Mouse (Mus musculus) thymus, postnatal 36 days (tissue): ENCODE data around the gene Tbx18.

Source experiments
- DNase-seq, 2 experiments: peaks; one replicate each; pipeline ENCODE4 v3.0.0; 2022; ENCODE audit warnings: mixed read lengths in 2 of 2

Tbx18 gene

GRCm38 (mm10) chr9:87708151-87708550 lies 22.9 kb downstream of the Tbx18 start:
- DNase-seq = peak in 1 of 2 experiments; percentile 8

DNA sequence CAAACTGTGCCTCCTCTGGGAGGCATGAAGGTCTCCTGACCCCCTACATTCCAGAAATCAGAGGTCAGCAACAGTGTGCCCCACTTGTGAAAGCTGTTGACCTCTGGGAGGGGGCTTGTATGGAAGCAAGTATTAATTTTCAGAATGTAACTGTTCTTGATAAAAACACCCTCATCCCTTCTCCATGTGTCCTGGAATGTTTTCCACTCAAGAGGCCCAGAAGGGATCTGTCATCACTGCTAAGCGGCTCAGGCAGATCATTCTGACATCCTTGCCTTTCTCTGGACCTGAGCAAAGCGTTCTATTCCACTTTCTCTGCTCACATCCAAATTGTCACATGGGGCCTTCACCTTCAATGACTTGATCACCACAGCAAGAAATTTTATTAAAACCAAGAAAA lies 28.8 kb downstream of the Tbx18 start:
- DNase-seq = no peak

DNA sequence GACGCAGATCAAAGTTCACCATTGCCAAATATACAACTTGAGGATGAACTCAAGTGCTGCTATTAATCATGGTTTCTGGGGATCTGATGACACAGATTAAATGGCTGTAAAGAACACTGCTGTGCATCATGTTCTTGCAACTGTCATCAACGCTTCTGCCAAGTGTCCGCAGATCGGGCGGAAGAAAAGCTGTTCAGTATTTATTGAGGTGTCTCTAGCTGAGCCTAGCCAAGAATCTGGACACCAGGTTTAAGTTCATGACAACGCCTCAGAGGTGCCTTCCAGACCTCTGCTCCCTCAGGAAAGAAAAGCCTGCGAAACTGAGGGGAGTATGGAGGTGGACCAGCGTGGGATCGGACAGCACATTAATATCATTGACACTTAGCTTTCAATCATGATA lies 44.1 kb downstream of the Tbx18 start:
- no peak for DNase-seq

DNA sequence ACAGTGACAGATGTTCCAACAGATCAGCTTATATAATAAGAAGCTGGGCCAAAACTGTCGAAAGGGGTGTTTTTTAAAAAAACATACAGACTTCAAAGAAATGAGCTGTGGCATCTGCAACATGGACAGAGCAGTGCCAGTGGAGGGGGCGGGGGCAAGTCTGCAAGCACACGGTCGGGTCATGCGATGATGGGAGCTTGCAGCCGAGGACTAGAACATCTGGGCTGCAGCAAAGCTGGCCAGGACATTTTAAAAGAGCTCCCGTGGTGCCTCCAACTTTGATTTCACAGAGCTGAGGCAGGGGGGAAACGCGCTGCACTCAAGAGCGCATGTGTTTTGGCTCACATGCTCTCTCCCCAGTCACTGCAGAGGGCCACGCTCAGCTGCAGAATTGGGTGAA lies 48.8 kb downstream of the Tbx18 start:
- DNase-seq = no peak
